In the genomic region with DNA sequence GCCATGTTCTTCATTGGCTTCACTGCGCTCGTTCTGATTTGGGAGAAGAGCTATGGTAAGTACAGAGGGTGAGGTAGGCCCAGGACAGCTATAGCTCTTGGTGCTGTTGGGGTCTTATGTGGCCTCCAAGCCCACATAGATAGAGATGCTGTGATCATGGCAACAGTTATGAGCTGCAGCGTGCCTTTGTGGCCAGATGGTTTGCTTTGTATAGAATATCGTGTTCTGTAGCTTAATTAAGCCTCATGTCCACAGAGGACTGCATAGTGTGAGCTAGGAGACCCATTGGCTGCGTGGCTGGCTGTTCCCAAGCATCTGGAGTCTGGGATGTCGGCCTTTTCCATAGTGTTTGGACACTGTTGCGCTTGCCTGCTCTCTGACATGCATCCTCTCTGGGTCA, we compare ENCODE assay signal across 29 mouse cellular contexts. TPM values are rescaled to one million over a fixed set of nuclear protein-coding genes. Genes with fewer than 3 reads are reported as not detected.
DNase-seq lines count a peak whose midpoint lies in the region; ATAC-seq and TF ChIP-seq lines count a peak whose summit lies in the region.
"Had no signal": no experiment of that assay in that cellular context is flagged by ENCODE, and none has a peak within 500 bp of the region (broad histone marks: within the 10 kb centered on the region; RNA-seq: fewer than 3 reads in every experiment).

No protein-coding gene starts in this region.

- no peak overlapping the region for H3K27ac ChIP-seq in gastrocnemius, adult 2 months
- H3K27ac ChIP-seq in left cerebral cortex, adult 2 months: peak overlapping the region; percentile 34
- H3K27ac ChIP-seq: embryonic facial prominence, embryonic 10.5 days; embryonic facial prominence, embryonic 13.5 days; forebrain, embryonic 12.5 days; forebrain, embryonic 15.5 days; heart, adult 2 months; hindbrain, embryonic 12.5 days; hindbrain, postnatal 0 days had no signal

- no peaks in the 10 kb centered on the region for H3K27me3 ChIP-seq in E14TG2a.4 (ENCODE audit: insufficient read depth, low read length)
- H3K27me3 ChIP-seq: embryonic facial prominence, embryonic 13.5 days; forebrain, embryonic 12.5 days; forebrain, embryonic 15.5 days; hindbrain, embryonic 12.5 days had no signal

- DNase-seq in gastrocnemius, adult 2 months: no peak
- DNase-seq in gastrocnemius, adult 18-20 months (ENCODE audit: low spot score): no peak
- DNase-seq in left cerebral cortex, adult 2 months (ENCODE audit: extremely low spot score in 1 of 2, low spot score in 2 of 2): no peak
- DNase-seq in left cerebral cortex, adult 18-20 months (ENCODE audit: low spot score in 2 of 2): no peak
- DNase-seq: adrenal gland, adult 8-10 months; adrenal gland, postnatal 25 days; cerebellum, adult 11-12 months; cerebellum, adult 8-10 months; cerebellum, postnatal 10 days; cerebellum, postnatal 36 days; embryo, embryonic 11 days; gastrocnemius, postnatal 25 days; heart, adult 2 months had no signal

- ATAC-seq in megakaryocyte progenitor cell, adult 5-6 weeks (replicated peaks; ENCODE audit: poor library complexity): no peak
- ATAC-seq: activated CD4-positive, CD25-positive, alpha-beta regulatory T cell, adult 4 months; CD4-positive, CD25-positive, alpha-beta regulatory T cell, adult 4 months; forebrain, embryonic 15.5 days; hindbrain, postnatal 0 days; inflammation-experienced regulatory T-cells, adult 6 months; intestine, embryonic 16.5 days had no signal

- H3K36me3 ChIP-seq in E14TG2a.4 (ENCODE audit: insufficient read depth, low read length): peaks cover 63% of the 10 kb centered on the region

- peaks cover 74% of the 10 kb centered on the region for H3K4me1 ChIP-seq in E14TG2a.4 (replicated peaks; ENCODE audit: low read depth, low read length)

- no peak for TF ChIP-seq CTCF in gastrocnemius, adult 2 months (IDR thresholded peaks at IDR 0.05)
- no peak for TF ChIP-seq CTCF in left cerebral cortex, adult 2 months (IDR thresholded peaks at IDR 0.05)
- TF ChIP-seq CTCF in E14TG2a.4 (conservative IDR thresholded peaks at IDR 0.05; ENCODE audit: low read length): no peak

- H3K9me3 ChIP-seq in E14TG2a.4 (ENCODE audit: low read length): no peaks in the 10 kb centered on the region
- H3K9me3 ChIP-seq: embryonic facial prominence, embryonic 10.5 days; embryonic facial prominence, embryonic 13.5 days; forebrain, embryonic 12.5 days; forebrain, embryonic 15.5 days; hindbrain, embryonic 12.5 days had no signal

- intact Hi-C loops in gastrocnemius, adult 2 months (cut with DNase I): loop anchor here (10.0 kb wide), 1 partner anchor 432 kb away; the partner anchor contains the start of gene Mthfsd
- intact Hi-C loops in left cerebral cortex, adult 2 months (cut with DNase I): no loop called here

- peak overlapping the region; percentile 19; the same call in 1 of the 2 replicates for H3K4me3 ChIP-seq in gastrocnemius, adult 2 months
- no peak overlapping the region for H3K4me3 ChIP-seq in left cerebral cortex, adult 2 months
- H3K4me3 ChIP-seq in E14TG2a.4 (replicated peaks; ENCODE audit: low read length): peak overlapping the region; percentile 100; the same call in 1 of the 2 replicates
- H3K4me3 ChIP-seq: embryonic facial prominence, embryonic 10.5 days; embryonic facial prominence, embryonic 13.5 days; erythroblast, embryonic 14.5 days; forebrain, embryonic 12.5 days; forebrain, embryonic 15.5 days; heart, adult 2 months; hindbrain, embryonic 12.5 days had no signal

RNA-seq across cellular contexts. Expression of gene Emc8, which starts 4.9 kb away (rescaled TPM):
- 10 to 100 TPM; 22.2 to 25.6 TPM for total RNA-seq in gastrocnemius, adult 2 months (2021)
- total RNA-seq in gastrocnemius, adult 18-20 months (2021): 10 to 100 TPM; 19.6 to 21.0 TPM
- total RNA-seq in left cerebral cortex, adult 2 months (2021): 10 to 100 TPM; 68.1 to 81.2 TPM
- total RNA-seq in left cerebral cortex, adult 18-20 months (2021): 10 to 100 TPM; 71.4 to 79.7 TPM
- total RNA-seq in megakaryocyte progenitor cell, adult 5-6 weeks (2015): 63.9 and 66.1 TPM in 2 replicates
- 56.3 and 61.1 TPM in 2 replicates for total RNA-seq in megakaryocyte progenitor cell, adult 5-6 weeks (2017)

RNA-seq across cellular contexts. Expression of gene Cox4i1, which starts 5.3 kb away (rescaled TPM):
- 1,000 to 10,000 TPM; 1,376 to 1,812 TPM for total RNA-seq in gastrocnemius, adult 2 months (2021)
- total RNA-seq in gastrocnemius, adult 18-20 months (2021): 1,000 to 10,000 TPM; 1,486 to 1,625 TPM
- total RNA-seq in left cerebral cortex, adult 2 months (2021): 1,000 to 10,000 TPM; 1,050 to 1,086 TPM
- total RNA-seq in left cerebral cortex, adult 18-20 months (2021): 1,000 to 10,000 TPM; 1,182 TPM
- 731 and 787 TPM in 2 replicates for total RNA-seq in megakaryocyte progenitor cell, adult 5-6 weeks (2015)
- total RNA-seq in megakaryocyte progenitor cell, adult 5-6 weeks (2017): 392 and 475 TPM in 2 replicates

RNA-seq across cellular contexts. Expression of gene Gm27021, which starts 5.4 kb away (rescaled TPM):
- total RNA-seq in gastrocnemius, adult 2 months (2021): not detected
- total RNA-seq in gastrocnemius, adult 18-20 months (2021): not detected
- total RNA-seq in left cerebral cortex, adult 2 months (2021): 1 to 10 TPM in 1 of 2 experiments, not detected in 1; 1.5 TPM
- total RNA-seq in left cerebral cortex, adult 18-20 months (2021): under 1 TPM; 0.59 to 0.91 TPM
- not detected in 2 replicates for total RNA-seq in megakaryocyte progenitor cell, adult 5-6 weeks (2015)
- not detected in 2 replicates for total RNA-seq in megakaryocyte progenitor cell, adult 5-6 weeks (2017)
- total RNA-seq: adrenal gland, postnatal 25 days; gastrocnemius, adult 8-10 months; gastrocnemius, postnatal 25 days; heart, adult 2 months; heart, postnatal 25 days; hematopoietic stem cell, adult 5-6 weeks had no signal

RNA-seq across cellular contexts. Expression of gene 1190005I06Rik, which starts 25.9 kb away (rescaled TPM):
- 1 to 10 TPM in 1 of 2 experiments, under 1 TPM in 1; 0.77 to 1.0 TPM for total RNA-seq in gastrocnemius, adult 2 months (2021)
- 1 to 10 TPM in 1 of 2 experiments, under 1 TPM in 1; 0.37 to 1.0 TPM for total RNA-seq in gastrocnemius, adult 18-20 months (2021)
- 10 to 100 TPM; 11.3 to 11.5 TPM for total RNA-seq in left cerebral cortex, adult 2 months (2021)
- 10 to 100 TPM; 10.1 to 15.6 TPM for total RNA-seq in left cerebral cortex, adult 18-20 months (2021)
- total RNA-seq in megakaryocyte progenitor cell, adult 5-6 weeks (2015): 0.78 and 1.1 TPM in 2 replicates
- not detected in 2 replicates for total RNA-seq in megakaryocyte progenitor cell, adult 5-6 weeks (2017)
- total RNA-seq: hematopoietic stem cell, adult 5-6 weeks had no signal
